Mouse (Mus musculus) splenic B cell, adult 2 months (primary cell): ENCODE data around the gene Rgs16.

Experiments
- DNase-seq: peaks from one replicate; pipeline ENCODE4 v3.0.0-alpha.2; 2011; ENCODE audit warnings: low read depth, low spot score
- H3K27me3 ChIP-seq: 2 replicates; pipeline ENCODE4 v1.6.1; 2012; ENCODE audit warnings: mild to moderate bottlenecking, low read length, moderate library complexity, mixed read lengths; ENCODE audit not compliant: control insufficient read depth, poor library complexity, insufficient read depth, severe bottlenecking
- H3K36me3 ChIP-seq: 2 replicates; pipeline ENCODE4 v1.6.1; 2012; ENCODE audit warnings: mild to moderate bottlenecking, low read length, moderate library complexity, mixed read lengths; ENCODE audit not compliant: control insufficient read depth, poor library complexity, insufficient read depth, severe bottlenecking

Rgs16 gene

GRCm38 (mm10) chr1:153737101-153738085 lies 2.8 kb upstream of the Rgs16 start:
- Histone ChIP-seq H3K36me3 (no peaks in the 10 kb centered on the region), H3K27me3 (no peaks in the 10 kb centered on the region)
- no peak for DNase-seq

DNA sequence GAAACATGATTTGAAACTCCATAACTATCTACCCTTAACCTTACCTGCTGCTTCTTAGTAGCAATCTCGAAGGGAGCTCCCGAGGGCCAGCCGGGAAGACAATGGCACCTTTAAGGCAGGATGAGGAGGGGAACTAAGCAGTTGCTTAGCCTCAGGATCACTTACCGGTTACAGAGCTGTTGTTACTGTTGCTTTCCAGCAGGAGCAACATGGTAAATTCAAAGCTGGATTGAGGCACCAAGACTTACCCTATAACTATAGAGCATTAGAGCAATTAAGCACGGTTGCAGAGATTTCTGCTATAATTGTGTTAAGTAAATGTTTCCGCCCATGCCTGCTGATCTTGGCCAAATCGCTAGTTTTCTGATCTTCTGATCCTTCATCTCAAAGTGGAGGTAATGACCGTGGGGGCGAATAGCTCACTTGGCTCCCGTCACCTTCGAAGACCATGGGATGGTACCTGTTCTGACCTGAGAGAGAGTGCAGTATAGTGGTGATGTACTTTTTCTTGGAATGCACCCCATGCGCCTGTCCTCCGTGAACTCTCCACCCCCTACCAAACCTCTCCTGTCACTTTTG lies 623 bp upstream of the Rgs16 start:
- no peak for DNase-seq
- Histone ChIP-seq H3K27me3 (no peaks in the 10 kb centered on the region), H3K36me3 (no peaks in the 10 kb centered on the region)

DNA sequence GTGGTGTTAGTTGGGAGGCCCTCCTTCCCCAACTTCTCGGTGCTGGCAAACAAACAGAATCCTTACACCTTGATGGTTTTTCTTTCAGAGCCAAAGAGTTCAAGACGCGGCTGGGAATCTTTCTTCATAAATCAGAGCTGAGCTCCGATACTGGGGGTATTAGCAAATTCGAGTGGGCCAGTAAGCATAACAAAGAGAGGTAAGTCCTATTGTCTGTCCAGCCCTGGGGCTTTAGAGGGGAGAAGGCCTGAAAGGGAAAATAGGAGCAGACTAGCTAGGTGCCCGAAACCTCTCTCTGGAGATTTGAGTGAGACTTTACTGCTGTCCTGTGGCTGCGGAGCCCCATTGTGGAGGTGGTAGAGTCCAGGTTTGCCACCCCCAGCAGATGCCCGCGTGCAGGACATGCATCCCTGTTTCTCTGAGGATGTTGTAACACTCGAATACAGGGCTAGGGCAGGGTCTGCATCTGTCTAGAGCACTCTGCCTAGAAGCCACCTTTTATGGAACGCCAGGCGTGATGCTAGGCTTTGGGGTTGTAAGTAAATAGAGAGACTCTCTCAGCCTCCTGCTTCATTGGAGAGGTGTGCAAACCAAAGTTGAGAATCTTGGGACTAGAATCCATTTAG lies 739 bp downstream of the Rgs16 start:
- no peaks in the 10 kb centered on the region for H3K27me3 ChIP-seq
- DNase-seq = no peak
- no peaks in the 10 kb centered on the region for H3K36me3 ChIP-seq

- Histone ChIP-seq H3K27me3 (no peaks in the 10 kb centered on the region), H3K36me3 (no peaks in the 10 kb centered on the region)
- DNase-seq = no peak
These were observed 1.6 kb downstream of the Rgs16 start for GRCm38 (mm10) chr1:153741551-153742316.

GRCm38 (mm10) chr1:153742374-153743155 lies 2.4 kb downstream of the Rgs16 start:
- H3K27me3 ChIP-seq = no peaks in the 10 kb centered on the region
- H3K36me3 ChIP-seq = no peaks in the 10 kb centered on the region
- peak; percentile 78 for DNase-seq

DNA sequence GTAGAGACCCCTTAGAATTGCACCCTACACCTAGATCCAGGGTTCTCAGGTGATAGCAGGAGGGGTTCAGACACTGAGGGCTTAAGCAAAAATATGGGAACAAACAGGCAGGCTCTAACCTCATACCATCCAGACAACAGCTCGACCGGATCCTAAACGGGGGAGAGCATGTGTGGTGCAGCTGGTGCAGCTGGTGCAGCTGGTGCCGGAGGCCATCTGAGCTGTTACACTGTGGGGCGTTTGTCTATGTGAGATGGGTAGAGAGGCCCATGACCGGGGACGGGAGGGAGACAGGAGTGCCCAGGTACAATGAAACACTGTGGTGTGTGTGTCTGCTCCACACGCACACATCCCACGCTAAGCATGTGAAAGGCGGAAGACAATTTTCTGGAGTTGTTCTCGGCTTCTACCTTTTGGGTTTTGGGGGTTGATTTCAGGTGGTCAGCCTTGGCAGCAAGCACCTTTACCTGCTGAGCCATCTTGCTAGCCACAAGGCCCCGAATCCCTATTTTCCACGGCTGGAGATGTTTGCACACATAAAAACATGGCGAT lies 6.0 kb downstream of the Rgs16 start:
- Histone ChIP-seq H3K36me3 (no peaks in the 10 kb centered on the region), H3K27me3 (no peaks in the 10 kb centered on the region)
- no peak for DNase-seq

DNA sequence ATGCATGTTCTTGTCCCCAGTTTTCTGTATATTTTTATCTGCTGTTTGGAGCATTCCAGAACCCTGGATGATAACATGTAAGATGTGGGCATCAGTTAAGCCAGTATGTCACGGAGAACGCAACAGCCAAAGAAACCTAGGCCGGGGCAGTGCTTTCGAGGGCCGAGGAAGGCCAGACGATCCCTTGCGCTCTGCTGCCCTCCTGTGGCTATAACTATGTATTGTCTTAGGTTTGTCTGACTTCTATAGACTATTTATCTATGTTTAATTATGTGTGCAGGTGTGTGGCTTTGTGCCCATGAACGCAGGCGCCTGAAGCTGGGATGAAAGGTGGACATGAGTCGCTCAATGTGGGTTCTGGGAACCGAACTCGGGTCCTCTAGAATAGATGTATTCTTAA lies 6.6 kb downstream of the Rgs16 start:
- Histone ChIP-seq H3K36me3 (no peaks in the 10 kb centered on the region), H3K27me3 (no peaks in the 10 kb centered on the region)
- DNase-seq = peak; percentile 84

DNA sequence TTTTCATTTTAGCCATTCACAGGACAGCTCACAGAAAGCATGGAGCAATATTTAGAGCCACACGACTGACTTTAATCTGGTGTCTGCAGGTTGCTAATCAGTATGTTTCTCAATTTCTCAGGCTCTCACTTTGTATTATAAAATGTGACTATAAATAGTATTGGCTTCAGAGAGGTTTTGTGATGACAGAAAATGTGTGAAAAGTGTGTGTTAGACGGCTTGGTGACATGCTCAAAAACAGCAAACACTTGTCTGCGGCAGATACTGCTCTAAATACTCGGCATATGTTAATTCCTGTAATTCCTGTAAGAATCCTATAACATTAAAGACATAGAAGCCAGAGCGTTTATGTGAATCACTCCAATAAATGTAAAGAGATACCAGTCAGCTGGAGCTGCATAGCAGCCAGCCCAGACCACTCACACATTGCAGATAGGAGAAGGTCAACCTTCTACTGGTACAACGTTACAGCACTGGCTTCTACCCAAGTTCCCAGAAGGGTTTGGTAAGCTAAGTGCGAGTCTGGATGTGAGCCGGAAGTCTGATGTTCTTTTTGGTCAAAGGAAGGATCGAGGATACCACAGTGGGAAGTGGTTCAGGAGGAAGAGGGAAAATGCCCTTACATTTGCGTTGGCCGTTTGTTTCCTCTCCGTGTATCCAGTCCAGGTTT lies 7.8 kb downstream of the Rgs16 start:
- H3K27me3 ChIP-seq = no peaks in the 10 kb centered on the region
- H3K36me3 ChIP-seq = no peaks in the 10 kb centered on the region
- DNase-seq = no peak

DNA sequence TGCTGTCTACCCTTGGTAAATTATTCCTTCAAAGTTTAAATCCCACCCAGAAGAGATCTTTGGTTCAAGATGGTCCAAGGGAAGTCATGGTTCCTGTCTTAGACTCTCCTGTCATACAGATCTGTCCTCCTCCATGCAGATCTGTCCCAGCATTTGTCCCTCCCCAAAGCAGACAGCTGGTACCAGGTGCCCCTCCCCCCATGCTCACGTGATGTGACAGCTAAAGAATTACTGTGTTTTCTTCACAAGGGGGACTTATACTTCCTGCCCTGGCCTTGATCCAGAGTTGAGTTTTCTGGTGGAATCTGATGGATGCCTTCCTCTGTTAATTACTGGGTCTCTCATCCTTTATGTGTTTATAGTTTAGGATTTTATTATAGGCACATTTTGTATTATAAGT lies 8.4 kb downstream of the Rgs16 start:
- H3K36me3 ChIP-seq = no peaks in the 10 kb centered on the region
- peak; percentile 69 for DNase-seq
- no peaks in the 10 kb centered on the region for H3K27me3 ChIP-seq

GRCm38 (mm10) chr1:153749211-153749801 lies 9.2 kb downstream of the Rgs16 start, which contains the start of gene Rnasel:
Gene Rnasel (plus strand): TSS chr1:153749426.
- H3K27me3 ChIP-seq = no peaks in the 10 kb centered on the region
- H3K36me3 ChIP-seq = no peaks in the 10 kb centered on the region
- DNase-seq = peak; percentile 89

GRCm38 (mm10) chr1:153750054-153750453 lies 9.9 kb downstream of the Rgs16 start:
- DNase-seq = no peak
- Histone ChIP-seq H3K27me3 (no peaks in the 10 kb centered on the region), H3K36me3 (no peaks in the 10 kb centered on the region)

DNA sequence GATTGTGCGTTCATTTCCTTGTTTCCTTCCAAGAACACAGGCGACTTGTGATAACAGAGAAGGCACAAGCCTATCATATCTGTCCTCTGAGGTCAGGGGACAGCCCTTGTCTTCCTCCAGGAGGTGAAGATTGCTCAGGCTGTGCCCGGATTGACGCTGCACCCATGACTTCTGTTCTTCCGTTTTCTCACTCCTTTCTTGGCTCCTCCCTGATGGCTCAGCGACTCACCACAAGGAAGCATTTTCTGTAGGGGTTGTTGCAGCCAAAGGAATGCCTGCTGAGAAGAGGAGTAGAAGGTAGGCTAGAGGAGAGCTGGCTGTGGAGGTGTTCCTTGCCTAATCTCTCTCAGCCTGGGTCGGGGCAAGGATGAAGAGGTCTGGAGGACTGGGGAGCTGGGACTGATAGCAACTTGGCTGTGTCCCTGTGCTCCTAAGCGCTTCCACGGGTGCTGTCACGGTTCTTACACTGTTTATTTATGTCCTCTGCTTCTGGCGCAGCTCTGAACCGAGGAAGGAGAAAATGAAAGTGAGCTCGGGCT lies 11.7 kb downstream of the Rgs16 start:
- DNase-seq = peak; percentile 64
- Histone ChIP-seq H3K27me3 (no peaks in the 10 kb centered on the region), H3K36me3 (0 out of 2 replicates have a peak, but pooled peaks cover 2% of the 10 kb centered on the region)

- Histone ChIP-seq H3K36me3 (0 out of 2 replicates have a peak, but pooled peaks cover 2% of the 10 kb centered on the region), H3K27me3 (no peaks in the 10 kb centered on the region)
- DNase-seq = peak; percentile 34
These were observed 12.4 kb downstream of the Rgs16 start for GRCm38 (mm10) chr1:153752521-153752920.
